Mouse (Mus musculus) gonadal fat pad, adult 2 months (tissue): ENCODE measurements around the gene Rbm48. TPM values are rescaled to one million over a fixed set of nuclear protein-coding genes. Genes with fewer than 3 reads are reported as not detected.

Source experiments
- DNase-seq: peaks from one replicate; pipeline ENCODE4 v3.0.0-alpha.2; 2012; ENCODE audit warnings: low read depth
- polyA plus RNA-seq: library from polyadenylated mRNA; depleted of rRNA; stranded (reverse); fragments of >200 nt; gene quantifications from 2 replicates; pipeline ENCODE4 v1.2.3, GENCODE M21; 2012; rRNA removed

The Rbm48 gene
- polyA plus RNA-seq, 1 experiment, result 10.7 TPM

GRCm38 (mm10) chr5:3551481-3551880, 44.9 kb downstream of the Rbm48 start:
- no peak for DNase-seq

- no peak for DNase-seq
Measured at GRCm38 (mm10) chr5:3546226-3546625, 50.2 kb downstream of the Rbm48 start.

DNA sequence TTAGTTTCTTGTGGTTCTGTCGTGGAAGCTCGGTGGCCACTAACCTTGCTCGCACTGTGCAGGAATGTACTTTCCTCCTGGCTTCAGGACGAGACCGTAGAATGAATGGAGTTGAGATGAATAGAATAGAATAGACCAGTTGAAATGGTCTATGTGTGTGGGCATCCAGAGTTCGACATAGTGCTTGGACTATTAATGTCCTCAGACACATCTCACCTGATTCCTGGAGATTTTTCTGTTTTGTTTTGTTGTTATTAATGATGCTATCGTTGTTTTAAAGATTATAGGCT, 52.0 kb downstream of the Rbm48 start:
- DNase-seq, result no peak

- no peak for DNase-seq
Measured at GRCm38 (mm10) chr5:3543629-3544479, 52.5 kb downstream of the Rbm48 start, which contains the start of gene Fam133b. TSS of gene Fam133b (plus strand) at chr5:3543833.

GRCm38 (mm10) chr5:3541871-3542270, 54.5 kb downstream of the Rbm48 start:
- no peak for DNase-seq

DNA sequence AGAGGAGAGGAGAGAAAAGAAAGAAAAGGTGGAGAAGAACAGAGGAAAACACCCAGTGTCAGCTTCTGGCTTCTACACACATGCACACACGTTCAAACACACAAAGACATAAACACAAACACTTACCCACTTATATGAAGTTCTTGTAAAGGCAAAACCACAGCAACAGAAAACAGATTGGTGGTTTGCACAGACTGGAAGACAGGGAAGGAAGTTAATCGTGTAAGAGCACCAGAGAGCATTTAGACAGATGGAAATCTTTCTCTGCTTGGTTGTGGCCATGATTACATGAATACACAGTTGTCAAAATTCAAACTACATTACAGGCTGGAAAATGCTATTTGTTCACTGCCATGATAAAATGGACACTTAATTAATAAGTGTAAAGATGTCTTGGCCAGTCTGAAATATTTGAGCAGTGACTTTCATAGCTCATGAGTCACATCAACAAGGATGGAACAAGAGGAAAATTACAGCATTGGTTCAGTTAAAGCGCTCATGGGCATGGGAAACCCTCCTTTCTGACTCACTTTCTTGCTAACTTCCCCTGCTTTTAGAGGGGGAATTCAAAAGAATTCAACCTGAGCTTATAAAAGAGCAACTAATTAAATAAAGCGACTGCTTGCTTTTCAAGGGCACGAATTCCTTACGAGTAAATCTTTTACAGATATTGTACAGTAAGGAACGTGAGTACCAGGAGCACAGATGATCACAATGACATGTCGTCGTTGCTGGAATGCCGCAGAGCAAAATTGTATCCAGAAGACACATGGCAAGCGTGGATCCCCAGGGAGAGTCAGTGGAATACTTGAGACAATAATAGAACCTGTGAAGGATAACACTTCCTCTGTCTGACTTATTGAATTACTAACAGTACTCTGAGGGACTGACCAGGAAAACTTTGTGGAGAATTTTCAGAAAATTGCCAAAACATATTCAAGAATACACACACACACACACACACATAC, 57.6 kb downstream of the Rbm48 start:
- DNase-seq, result no peak

DNA sequence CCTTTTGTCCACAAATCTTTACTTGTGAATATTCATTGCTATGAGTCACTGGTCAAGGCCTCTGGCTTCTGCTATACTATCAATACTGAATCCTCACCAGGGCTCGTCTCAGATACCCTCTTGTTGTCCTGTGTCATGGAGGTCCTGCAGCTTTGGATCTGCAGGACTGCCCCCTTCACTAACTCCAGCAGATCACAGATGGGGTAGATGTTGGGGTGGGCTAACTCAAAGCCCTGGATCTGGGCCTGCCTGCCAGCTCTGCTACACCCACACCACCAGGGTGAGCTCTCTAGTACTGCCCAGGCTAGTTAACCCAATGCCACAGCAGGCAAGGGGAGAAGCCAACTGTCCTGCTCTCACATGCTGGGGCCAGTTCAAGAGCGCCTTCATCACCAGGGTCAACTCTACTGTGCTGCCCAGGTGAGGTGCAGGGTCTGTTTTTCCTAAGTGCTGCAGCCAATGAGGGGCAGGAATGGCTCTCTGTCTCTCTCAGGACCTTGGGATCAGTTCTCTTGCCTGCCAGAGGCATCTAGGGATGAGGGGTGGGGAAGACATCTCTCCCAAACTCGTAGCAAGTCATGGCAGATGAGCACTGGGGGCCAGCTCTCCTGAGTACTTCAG, 59.7 kb downstream of the Rbm48 start:
- no peak for DNase-seq

Other genes starting within 250 kb of the Rbm48 start
- gene Fam133b, start 52.8 kb downstream of the Rbm48 start, polyA plus RNA-seq, result 9.0 and 9.7 TPM in 2 replicates
- gene 1700109H08Rik, start 25.0 kb downstream of the Rbm48 start, polyA plus RNA-seq, result 2.5 and 2.7 TPM in 2 replicates
- gene Pex1, start 519 bp downstream of the Rbm48 start, polyA plus RNA-seq, result 14.5 and 15.4 TPM in 2 replicates
- 0.24 and 0.67 TPM in 2 replicates for gene Tmbim7, start 54.6 kb upstream of the Rbm48 start, polyA plus RNA-seq
- 55.0 and 56.2 TPM in 2 replicates for gene Gatad1, start 60.6 kb upstream of the Rbm48 start, polyA plus RNA-seq
- 9.5 and 9.6 TPM in 2 replicates for gene Ankib1, start 206.3 kb upstream of the Rbm48 start, polyA plus RNA-seq
- gene Krit1, start 206.6 kb upstream of the Rbm48 start, polyA plus RNA-seq, result 9.7 and 9.9 TPM in 2 replicates
- gene Lrrd1, start 248.6 kb upstream of the Rbm48 start, polyA plus RNA-seq, result not detected in 2 replicates